Mouse (Mus musculus): Measurements from ENCODE around the gene Amfr. TPM values are rescaled to one million over a fixed set of nuclear protein-coding genes. Genes with fewer than 3 reads are reported as not detected.
A peak's percentile ranks its signal among the peaks of the same experiment; 100 is the strongest.

Gene Amfr
- polyA plus RNA-seq, 1 experiment from 2014 or later: 50.8 TPM

- no peaks in the 10 kb centered on the region for H3K4me1 ChIP-seq
- peaks cover 97% of the 10 kb centered on the region for H3K36me3 ChIP-seq (ENCODE audit: poor library complexity, severe bottlenecking)
- no peaks in the 10 kb centered on the region for H3K9me3 ChIP-seq (replicated peaks)
- H3K4me2 ChIP-seq: no peak overlapping the region
- no peak overlapping the region for H3K4me3 ChIP-seq
- no peaks in the 10 kb centered on the region for H3K27me3 ChIP-seq
- H3K27ac ChIP-seq: no peak overlapping the region
- 86% methylated on average over 14 of the region's 14 CpGs for WGBS
- ATAC-seq: no peak
- no peak overlapping the region for H3K9ac ChIP-seq
Measured at GRCm38 (mm10) chr8:93950133-93950532, 62.5 kb downstream of the Amfr start.

- Histone ChIP-seq H3K27ac (no peak overlapping the region), H3K4me1 (0 out of 2 replicates have a peak, but pooled peaks cover 4% of the 10 kb centered on the region), H3K36me3 (ENCODE audit: poor library complexity, severe bottlenecking) (peaks cover 84% of the 10 kb centered on the region), H3K9me3 (replicated peaks) (no peaks in the 10 kb centered on the region), H3K4me3 (no peak overlapping the region), H3K4me2 (no peak overlapping the region), H3K9ac (no peak overlapping the region), H3K27me3 (no peaks in the 10 kb centered on the region)
- no peak for ATAC-seq
- WGBS: 100% methylated on average over 1 of the region's 1 CpGs
Measured at GRCm38 (mm10) chr8:93946397-93946796, 66.2 kb downstream of the Amfr start.

- no peak for ATAC-seq
- H3K9me3 ChIP-seq (replicated peaks): no peaks in the 10 kb centered on the region
- H3K9ac ChIP-seq: no peak overlapping the region
- peaks cover 78% of the 10 kb centered on the region for H3K36me3 ChIP-seq (ENCODE audit: poor library complexity, severe bottlenecking)
- H3K4me2 ChIP-seq: no peak overlapping the region
- no peaks in the 10 kb centered on the region for H3K27me3 ChIP-seq
- no peak overlapping the region for H3K4me3 ChIP-seq
- H3K27ac ChIP-seq: no peak overlapping the region
- WGBS: 88% methylated on average over 4 of the region's 4 CpGs
- H3K4me1 ChIP-seq: peaks cover 10% of the 10 kb centered on the region; the same call in 1 of the 2 replicates
Measured at GRCm38 (mm10) chr8:93945781-93946180, 66.9 kb downstream of the Amfr start.

- no peak overlapping the region for H3K4me3 ChIP-seq
- H3K27ac ChIP-seq: peak overlapping the region; percentile 31; the same call in 1 of the 2 replicates
- peaks cover 41% of the 10 kb centered on the region for H3K36me3 ChIP-seq (ENCODE audit: poor library complexity, severe bottlenecking)
- H3K4me2 ChIP-seq: no peak overlapping the region
- 81% methylated on average over 4 of the region's 4 CpGs for WGBS
- H3K9ac ChIP-seq: no peak overlapping the region
- H3K4me1 ChIP-seq: peaks cover 14% of the 10 kb centered on the region; the same call in 1 of the 2 replicates
- no peaks in the 10 kb centered on the region for H3K9me3 ChIP-seq (replicated peaks)
- H3K27me3 ChIP-seq: no peaks in the 10 kb centered on the region
- no peak for ATAC-seq
Measured at GRCm38 (mm10) chr8:93941636-93942054, 71.0 kb downstream of the Amfr start.

- Histone ChIP-seq H3K4me2 (no peak overlapping the region), H3K9ac (no peak overlapping the region), H3K36me3 (ENCODE audit: poor library complexity, severe bottlenecking) (peaks cover 32% of the 10 kb centered on the region), H3K9me3 (replicated peaks) (no peaks in the 10 kb centered on the region), H3K27ac (0 out of 2 replicates have a peak overlapping the region, but pooled peaks have one; percentile 0), H3K27me3 (no peaks in the 10 kb centered on the region), H3K4me1 (peaks cover 15% of the 10 kb centered on the region), H3K4me3 (no peak overlapping the region)
- WGBS: 80% methylated on average over 11 of the region's 11 CpGs
- no peak for ATAC-seq
Measured at GRCm38 (mm10) chr8:93940542-93941423, 71.9 kb downstream of the Amfr start.

- no peaks in the 10 kb centered on the region for H3K27me3 ChIP-seq
- H3K36me3 ChIP-seq (ENCODE audit: poor library complexity, severe bottlenecking): peaks cover 20% of the 10 kb centered on the region
- WGBS: 96% methylated on average over 3 of the region's 3 CpGs
- no peak overlapping the region for H3K27ac ChIP-seq
- no peak overlapping the region for H3K9ac ChIP-seq
- H3K9me3 ChIP-seq (replicated peaks): no peaks in the 10 kb centered on the region
- ATAC-seq: no peak
- H3K4me2 ChIP-seq: no peak overlapping the region
- H3K4me1 ChIP-seq: peaks cover 26% of the 10 kb centered on the region
- H3K4me3 ChIP-seq: no peak overlapping the region
Measured at GRCm38 (mm10) chr8:93938193-93938592, 74.4 kb downstream of the Amfr start.

- peak; percentile 43; the same call in 1 of the 2 replicates for ATAC-seq
- H3K9me3 ChIP-seq (replicated peaks): no peaks in the 10 kb centered on the region
- 51% methylated on average over 2 of the region's 2 CpGs for WGBS
- H3K27ac ChIP-seq: peak overlapping the region; percentile 31; the same call in 1 of the 2 replicates
- H3K9ac ChIP-seq: no peak overlapping the region
- peaks cover 45% of the 10 kb centered on the region for H3K4me1 ChIP-seq
- no peak overlapping the region for H3K4me2 ChIP-seq
- H3K27me3 ChIP-seq: no peaks in the 10 kb centered on the region
- no peak overlapping the region for H3K4me3 ChIP-seq
- peaks cover 26% of the 10 kb centered on the region for H3K36me3 ChIP-seq (ENCODE audit: poor library complexity, severe bottlenecking)
Measured at GRCm38 (mm10) chr8:93933288-93933687, 79.4 kb downstream of the Amfr start.

- Histone ChIP-seq H3K27me3 (no peaks in the 10 kb centered on the region), H3K9me3 (replicated peaks) (no peaks in the 10 kb centered on the region), H3K36me3 (ENCODE audit: poor library complexity, severe bottlenecking) (peaks cover 26% of the 10 kb centered on the region; the same call in 1 of the 2 replicates), H3K27ac (peak overlapping the region; percentile 85), H3K4me3 (no peak overlapping the region), H3K4me1 (peaks cover 45% of the 10 kb centered on the region), H3K4me2 (no peak overlapping the region), H3K9ac (no peak overlapping the region)
- 17% methylated on average over 6 of the region's 6 CpGs for WGBS
- peak; percentile 76 for ATAC-seq
Measured at GRCm38 (mm10) chr8:93932873-93933272, 79.8 kb downstream of the Amfr start.

- Histone ChIP-seq H3K27me3 (no peaks in the 10 kb centered on the region), H3K4me3 (no peak overlapping the region), H3K9me3 (replicated peaks) (0 out of 2 replicates have a peak, but pooled peaks cover 4% of the 10 kb centered on the region), H3K27ac (peak overlapping the region; percentile 85), H3K4me2 (no peak overlapping the region), H3K9ac (no peak overlapping the region), H3K4me1 (peaks cover 45% of the 10 kb centered on the region), H3K36me3 (ENCODE audit: poor library complexity, severe bottlenecking) (peaks cover 36% of the 10 kb centered on the region; the same call in 1 of the 2 replicates)
- WGBS: 22% methylated on average over 6 of the region's 6 CpGs
- ATAC-seq: peak; percentile 34
Measured at GRCm38 (mm10) chr8:93931336-93931735, 81.3 kb downstream of the Amfr start.

- Histone ChIP-seq H3K27me3 (no peaks in the 10 kb centered on the region), H3K4me3 (no peak overlapping the region), H3K9me3 (replicated peaks) (0 out of 2 replicates have a peak, but pooled peaks cover 4% of the 10 kb centered on the region), H3K9ac (no peak overlapping the region), H3K36me3 (ENCODE audit: poor library complexity, severe bottlenecking) (peaks cover 38% of the 10 kb centered on the region; the same call in 1 of the 2 replicates), H3K4me1 (peaks cover 55% of the 10 kb centered on the region), H3K4me2 (no peak overlapping the region), H3K27ac (no peak overlapping the region)
- WGBS: 98% methylated on average over 4 of the region's 4 CpGs
- ATAC-seq: no peak
Measured at GRCm38 (mm10) chr8:93929233-93929632, 83.4 kb downstream of the Amfr start.

- H3K27me3 ChIP-seq: no peaks in the 10 kb centered on the region
- peaks cover 66% of the 10 kb centered on the region for H3K4me1 ChIP-seq
- 10% methylated on average over 3 of the region's 3 CpGs for WGBS
- H3K27ac ChIP-seq: peak overlapping the region; percentile 67
- H3K36me3 ChIP-seq (ENCODE audit: poor library complexity, severe bottlenecking): peaks cover 41% of the 10 kb centered on the region; the same call in 1 of the 2 replicates
- ATAC-seq: peak; percentile 36; the same call in 1 of the 2 replicates
- no peak overlapping the region for H3K4me2 ChIP-seq
- 0 out of 2 replicates have a peak, but pooled peaks cover 4% of the 10 kb centered on the region for H3K9me3 ChIP-seq (replicated peaks)
- no peak overlapping the region for H3K4me3 ChIP-seq
- H3K9ac ChIP-seq: no peak overlapping the region
Measured at GRCm38 (mm10) chr8:93925513-93925912, 87.1 kb downstream of the Amfr start.

- H3K4me1 ChIP-seq: peaks cover 76% of the 10 kb centered on the region
- 0 out of 2 replicates have a peak, but pooled peaks cover 4% of the 10 kb centered on the region for H3K9me3 ChIP-seq (replicated peaks)
- peaks cover 28% of the 10 kb centered on the region; the same call in 1 of the 2 replicates for H3K36me3 ChIP-seq (ENCODE audit: poor library complexity, severe bottlenecking)
- H3K4me2 ChIP-seq: no peak overlapping the region
- no peak overlapping the region for H3K4me3 ChIP-seq
- no peak overlapping the region; the same call in 1 of the 2 replicates for H3K27ac ChIP-seq
- no peaks in the 10 kb centered on the region for H3K27me3 ChIP-seq
- H3K9ac ChIP-seq: peak overlapping the region; percentile 45; the same call in 1 of the 2 replicates
- WGBS: 76% methylated on average over 7 of the region's 7 CpGs
- ATAC-seq: no peak
Measured at GRCm38 (mm10) chr8:93923897-93924334, 88.7 kb downstream of the Amfr start.

Data from forebrain, embryonic 13.5 days (tissue).